Mouse (Mus musculus) granulocyte monocyte progenitor cell, adult 5-6 weeks (primary cell): ENCODE results near the gene Sec22b. TPM values are rescaled to one million over a fixed set of nuclear protein-coding genes. Genes with fewer than 3 reads are reported as not detected.
A peak's percentile ranks its signal among the peaks of the same experiment; 100 is the strongest.

Experiments used
- ATAC-seq: replicated peaks from 2 replicates; pipeline ENCODE4 v1.8.0; 2016; ENCODE audit warnings: mild to moderate bottlenecking, moderate TSS enrichment, inconsistent platforms; ENCODE audit not compliant: poor library complexity, severe bottlenecking
- total RNA-seq, 2 experiments: library from RNA; stranded (forward) in 1 of 2; stranded (reverse) in 1 of 2; fragments of 200-712, 200-1000 nt in 1 of 2; fragments of >200 nt in 1 of 2; fragmentation: Nextera tagmentation in 1 of 2; gene quantifications; 2 replicates each; pipeline ENCODE4 v1.2.3; 2014 to 2017

The Sec22b gene
- total RNA-seq, 2 experiments from 2014 or later, result 71.1 to 83.2 TPM

DNA sequence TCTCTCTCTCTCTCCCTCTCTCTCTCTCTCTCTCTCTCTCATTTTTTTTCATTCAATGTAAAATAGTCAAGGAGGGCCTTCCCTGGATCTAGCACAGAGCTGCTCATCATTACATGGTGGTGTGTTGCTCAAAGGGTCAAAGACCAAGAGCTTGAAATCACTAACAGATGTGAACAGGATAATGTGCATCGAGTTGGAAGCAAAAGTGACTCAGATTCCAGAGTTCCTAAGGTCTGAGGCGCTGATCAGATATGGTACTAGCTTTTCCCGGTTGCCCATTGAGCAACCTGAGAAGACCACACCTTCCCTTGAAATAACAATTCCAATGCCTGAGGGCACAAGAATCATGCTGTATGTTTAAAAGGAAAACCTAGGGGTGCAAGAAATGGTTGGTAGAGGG is 2.6 kb upstream of the Sec22b start:
- ATAC-seq, result no peak

DNA sequence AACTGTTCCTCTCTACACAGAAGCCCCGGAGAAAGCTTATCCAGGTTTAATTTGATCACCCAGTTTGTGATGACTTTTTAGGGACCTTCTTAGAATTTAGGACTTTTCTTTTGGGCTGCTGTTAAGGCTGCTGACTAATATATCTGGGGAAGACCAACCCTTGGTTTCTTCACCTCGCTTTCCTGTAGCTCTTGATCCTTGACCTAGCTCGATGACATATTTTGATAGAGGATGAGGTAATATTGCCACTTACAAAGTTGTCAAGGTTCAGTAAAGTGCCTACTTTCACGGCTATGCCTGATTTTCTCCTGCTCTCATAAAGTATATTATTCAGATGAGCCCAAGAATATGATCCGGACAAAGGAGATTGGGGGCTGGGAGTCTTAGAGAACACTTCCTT is 596 bp downstream of the Sec22b start:
- peak; percentile 27; the same call in 1 of the 2 replicates for ATAC-seq

DNA sequence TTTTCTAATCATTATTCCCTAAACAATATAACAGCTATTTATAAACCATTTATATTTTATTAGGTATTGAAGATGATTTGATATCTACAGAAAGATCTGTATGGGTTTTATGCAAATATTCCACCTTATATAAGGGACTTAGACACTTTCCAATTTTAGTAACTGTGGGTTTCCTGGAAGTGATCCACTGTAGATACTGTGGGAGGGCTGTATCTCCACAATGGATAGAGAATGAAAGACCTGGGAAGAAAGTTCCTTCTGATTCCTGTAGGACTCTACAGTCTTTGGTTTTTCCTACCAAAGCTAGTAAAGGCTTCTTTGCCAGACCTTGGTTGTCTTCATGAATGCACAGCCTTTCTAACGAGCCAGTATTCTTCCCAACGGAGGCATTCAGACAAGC is 8.7 kb downstream of the Sec22b start:
- no peak for ATAC-seq

DNA sequence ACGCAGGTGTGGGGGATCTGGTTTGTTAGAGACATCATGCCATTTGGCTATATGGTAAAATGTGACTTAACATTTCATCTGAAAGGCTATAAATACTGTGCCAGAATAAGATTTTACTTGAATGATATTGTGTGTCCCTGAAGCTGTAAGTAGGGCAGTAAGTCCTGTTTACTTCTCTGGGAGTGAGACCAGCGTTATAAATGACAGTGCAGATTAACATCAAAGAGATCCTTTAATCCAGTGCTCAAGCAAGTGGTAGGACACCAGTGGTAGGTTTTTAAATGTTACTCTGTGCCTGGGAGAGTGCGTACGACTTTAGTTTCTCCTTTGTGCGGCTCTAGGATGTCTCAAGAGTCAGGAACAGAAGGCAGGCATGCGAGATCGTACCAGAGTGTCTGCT is 10.1 kb downstream of the Sec22b start:
- ATAC-seq, result no peak

DNA sequence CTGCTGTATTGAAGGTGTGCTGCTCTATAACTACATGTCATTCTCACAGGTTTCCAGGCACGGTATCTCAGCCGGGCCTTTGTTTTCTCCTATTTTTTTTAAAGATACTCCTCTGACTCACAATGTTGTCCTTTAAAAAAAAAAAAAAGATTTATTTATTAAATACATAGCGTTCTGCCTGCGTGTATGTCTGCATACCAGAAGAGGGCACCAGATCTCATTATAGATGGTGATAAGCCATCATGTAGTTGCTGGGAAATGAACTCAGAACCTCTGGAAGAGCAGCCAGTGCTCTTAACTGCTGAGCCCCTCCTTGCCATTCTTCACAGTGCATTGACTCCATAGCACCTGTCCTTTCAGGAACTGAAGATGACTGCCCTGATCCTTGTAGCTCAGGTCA is 14.1 kb downstream of the Sec22b start:
- no peak; the same call in 1 of the 2 replicates for ATAC-seq

DNA sequence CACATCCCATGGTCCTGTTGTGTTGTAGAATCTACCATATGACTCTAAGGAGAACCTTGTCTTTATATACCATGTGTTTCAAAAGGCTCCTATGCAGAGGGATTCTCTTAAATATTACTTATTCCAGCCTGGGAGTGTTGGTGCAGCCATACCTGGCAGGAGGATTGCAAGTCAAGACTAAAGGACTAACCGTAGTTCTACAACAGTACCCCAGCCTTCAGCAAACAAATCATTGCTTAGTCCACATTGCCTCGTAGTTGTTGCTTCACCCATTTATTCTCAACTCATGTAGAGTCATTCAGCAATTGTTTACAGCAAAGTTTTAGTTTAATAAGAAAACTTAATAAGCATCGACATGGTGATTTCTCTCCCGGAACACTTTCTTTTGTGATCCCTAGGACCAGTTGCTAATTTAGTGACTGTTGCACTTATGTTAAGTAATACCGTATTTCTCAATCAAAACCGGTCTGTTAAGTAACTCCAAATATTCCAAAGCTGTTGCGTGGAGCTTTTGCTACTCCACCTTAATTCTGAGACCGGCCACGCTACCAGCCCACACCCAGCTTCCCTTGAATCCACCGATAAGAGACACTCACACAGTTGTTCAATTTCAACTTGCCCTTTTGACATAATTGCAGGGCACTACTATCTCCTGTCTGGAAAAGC is 18.0 kb downstream of the Sec22b start:
- ATAC-seq, result peak; percentile 80

DNA sequence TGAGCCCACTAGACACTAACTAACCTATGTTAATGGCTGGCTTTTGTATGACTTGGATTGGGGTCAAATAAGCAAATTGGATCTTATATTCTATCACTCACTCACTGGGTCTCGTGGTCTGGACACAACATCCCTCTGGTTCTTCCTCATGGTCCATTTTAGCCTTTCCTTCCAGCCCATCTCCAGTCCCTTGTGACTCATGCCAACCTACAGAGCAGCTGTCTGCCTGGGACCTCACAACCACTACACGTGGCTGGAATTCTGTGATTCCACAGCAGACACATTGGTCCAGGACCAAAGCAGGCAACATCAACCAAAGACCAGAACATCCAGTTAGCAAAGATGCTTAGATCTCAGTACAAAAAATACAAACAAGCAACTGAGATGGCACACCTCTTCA is 24.3 kb downstream of the Sec22b start:
- no peak for ATAC-seq

DNA sequence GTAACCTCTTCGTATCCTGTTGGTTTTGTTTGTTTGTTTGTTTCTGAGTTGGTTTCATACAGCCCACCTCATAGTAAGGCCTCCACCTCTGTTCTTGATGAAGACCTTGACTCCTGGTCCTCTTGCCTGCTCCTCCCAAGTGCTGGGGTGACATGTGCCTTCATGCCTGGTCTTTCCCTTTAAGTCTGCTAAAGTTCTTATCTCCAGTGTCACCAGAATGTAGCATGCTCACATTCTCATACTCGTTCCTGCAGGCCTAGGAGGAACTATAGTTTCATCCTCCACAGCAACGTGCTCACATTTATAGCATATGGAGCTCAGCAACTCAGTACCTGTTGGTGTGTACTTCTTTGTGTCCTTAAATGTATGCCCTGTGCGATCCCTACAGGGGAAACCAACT is 26.3 kb downstream of the Sec22b start:
- ATAC-seq, result no peak

DNA sequence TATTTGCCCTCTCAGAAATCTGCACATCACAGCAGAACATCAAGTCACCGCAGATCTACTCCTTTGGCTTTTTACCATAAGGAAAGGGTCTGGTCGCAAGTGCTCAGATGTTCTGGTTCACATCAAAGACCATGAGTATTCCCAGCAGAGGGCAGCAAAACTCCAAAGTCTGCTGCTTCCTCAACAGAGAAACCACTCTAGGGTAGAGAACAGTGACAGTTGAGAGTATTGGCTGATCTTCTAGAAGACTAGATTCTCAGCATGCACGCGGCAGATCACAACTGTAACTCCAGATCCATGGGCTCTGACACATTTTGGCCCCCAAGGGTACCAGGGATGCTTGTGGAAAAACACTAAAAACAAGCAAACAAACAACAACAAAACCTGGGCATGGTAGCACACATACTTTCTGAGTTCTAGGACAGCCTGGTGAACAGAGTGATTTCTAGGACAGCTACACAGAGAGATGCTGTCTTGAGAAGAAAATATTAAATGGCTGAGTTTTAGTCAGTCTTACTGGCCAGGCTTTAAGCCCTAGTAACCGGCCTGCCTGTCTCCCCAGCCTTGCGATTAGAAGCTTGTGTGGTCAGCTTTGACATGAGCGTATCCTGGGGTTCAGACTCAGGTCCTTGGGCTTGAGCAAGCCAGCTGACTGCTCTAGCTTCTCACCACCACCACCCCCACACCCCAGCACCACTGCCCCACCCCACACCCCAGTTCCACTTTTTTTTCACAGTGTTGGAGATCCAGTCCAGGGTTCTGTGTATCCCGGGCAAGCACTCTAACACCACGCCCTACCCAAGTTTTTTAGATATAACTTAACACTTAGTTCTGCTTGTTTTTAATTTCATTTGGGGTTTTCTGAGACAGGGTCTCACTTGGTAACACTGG is 28.2 kb downstream of the Sec22b start:
- peak; percentile 32 for ATAC-seq

DNA sequence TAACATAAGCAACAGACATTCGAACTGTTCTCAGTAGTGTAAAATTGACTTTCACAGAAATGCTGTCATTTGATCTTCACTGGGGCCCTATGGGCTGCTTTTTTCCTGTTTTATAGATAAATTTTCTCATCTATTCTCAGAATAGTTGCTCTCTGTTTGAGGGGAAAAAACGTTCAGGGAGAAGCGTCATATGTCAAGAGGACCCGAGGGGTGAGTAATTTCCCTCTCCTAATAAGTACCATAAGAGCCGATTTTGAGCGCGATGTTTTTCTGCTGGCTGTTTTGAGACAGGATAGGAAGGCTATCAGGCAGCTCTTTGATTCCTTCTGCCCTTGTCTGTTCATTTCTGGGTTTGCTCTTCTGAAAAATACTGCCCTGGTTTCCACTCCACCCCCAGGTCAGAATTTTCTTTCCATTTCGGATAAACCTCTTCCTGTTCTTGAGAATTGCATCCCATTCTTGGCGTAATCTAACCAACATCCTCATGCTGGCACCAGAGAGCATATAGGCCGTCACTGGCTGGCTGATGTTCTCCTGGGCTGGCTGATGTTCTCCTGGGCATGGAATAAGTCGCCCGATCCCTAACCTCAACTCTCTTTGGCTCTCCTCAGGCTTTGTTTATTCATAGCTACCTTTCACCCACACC is 29.3 kb downstream of the Sec22b start:
- peak; percentile 24 for ATAC-seq

DNA sequence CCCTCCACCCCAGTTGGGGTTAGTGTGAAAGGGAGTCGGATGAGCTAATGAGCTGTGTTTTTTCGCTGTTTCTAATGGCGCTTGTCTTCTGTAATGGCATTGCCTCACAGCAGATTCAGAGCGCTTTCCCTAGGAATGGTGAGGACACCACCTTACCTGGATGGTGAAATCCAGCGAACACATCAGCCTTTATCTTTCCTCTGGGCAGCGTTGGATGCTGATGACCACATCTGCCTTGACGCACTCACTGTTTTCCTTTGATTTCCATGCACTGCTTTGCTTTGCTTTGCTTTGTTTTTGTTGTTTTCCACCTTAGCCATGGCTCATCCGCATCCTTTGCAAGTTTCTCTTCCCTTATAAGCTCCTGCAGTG is 29.8 kb downstream of the Sec22b start:
- ATAC-seq, result no peak

DNA sequence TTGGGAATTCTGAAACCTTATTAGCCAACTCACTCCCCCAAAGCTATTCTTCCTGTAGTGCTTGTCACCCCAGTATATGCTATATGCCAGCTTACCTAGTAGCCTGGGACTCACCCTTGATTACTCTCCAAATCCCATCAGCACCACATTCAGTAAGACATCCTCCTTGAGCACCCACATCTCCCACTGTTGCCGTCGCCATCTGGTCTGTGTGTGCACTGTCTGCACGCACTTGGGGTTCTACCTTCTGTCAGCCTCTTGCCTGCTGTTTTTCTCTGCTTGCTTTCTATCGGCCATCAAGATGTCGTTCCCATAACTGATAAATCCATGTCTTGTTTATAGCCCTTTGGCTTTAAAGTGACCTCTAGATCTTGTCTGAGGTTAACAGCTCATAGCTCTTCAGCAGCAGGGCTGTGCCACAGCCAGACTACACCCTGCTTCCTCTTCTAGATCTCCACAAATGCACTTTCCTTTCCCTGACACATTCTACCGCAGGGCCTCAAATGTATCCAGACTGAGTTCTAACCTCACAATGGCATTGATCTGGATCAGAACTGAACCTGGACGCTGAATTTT is 30.4 kb downstream of the Sec22b start:
- ATAC-seq, result peak; percentile 30

DNA sequence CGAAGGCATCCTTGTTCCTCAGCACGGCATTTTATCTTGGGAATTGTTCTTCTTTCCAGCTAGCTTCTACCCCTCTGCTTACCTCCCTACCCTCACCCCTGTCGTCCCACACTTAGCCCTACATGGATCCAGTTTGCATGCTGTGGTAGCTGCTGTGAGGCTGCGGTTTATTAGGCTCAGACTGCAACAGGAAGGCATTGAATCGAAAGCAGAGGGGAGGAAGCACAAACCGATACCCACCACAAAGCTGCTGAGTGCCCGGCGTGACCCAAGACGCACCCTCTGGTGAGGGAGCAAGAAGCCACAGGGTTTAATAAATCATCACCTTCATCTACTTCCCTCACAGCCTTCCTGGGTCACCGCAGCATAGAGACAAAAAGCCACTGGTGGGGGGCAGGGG is 31.1 kb downstream of the Sec22b start:
- peak; percentile 70 for ATAC-seq

DNA sequence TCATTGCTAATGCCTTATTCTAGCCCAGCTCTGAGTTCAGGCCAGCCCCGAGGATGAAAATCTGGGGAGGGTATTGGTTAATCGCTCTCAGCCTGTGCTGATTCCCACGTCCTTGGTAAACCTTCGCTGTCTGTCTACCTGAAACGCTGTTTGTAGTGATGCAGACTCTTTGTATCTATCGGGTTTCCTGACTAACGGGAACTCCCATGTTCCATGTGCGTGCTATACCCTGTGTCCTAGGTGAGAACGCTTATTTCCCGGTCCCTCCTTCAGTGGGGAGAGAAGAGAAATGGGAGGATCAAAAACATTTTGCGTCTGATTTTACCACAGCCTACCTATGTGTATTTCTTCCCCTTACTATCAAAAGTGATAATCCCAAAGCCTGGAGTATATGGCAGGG is 31.8 kb downstream of the Sec22b start:
- ATAC-seq, result no peak

DNA sequence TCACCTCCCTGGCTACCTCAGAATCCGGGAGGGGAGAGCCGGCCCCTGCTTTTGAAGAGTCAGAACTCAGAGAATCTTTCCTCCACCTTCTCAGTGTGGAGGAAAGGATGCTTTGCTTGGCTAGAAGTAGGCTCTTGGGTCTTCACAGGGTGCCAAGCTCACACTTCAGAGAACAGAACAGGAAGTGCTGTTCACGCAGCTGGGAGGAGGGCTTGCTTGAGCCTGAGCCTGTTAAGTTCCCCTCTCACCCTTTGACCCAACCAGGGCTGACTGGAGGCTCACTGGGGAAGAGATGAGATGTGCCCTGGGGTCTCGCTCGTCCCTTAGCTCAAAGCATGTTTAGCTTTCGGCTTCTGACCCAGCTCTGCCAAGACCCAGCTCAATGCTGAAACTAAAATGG is 32.3 kb downstream of the Sec22b start:
- ATAC-seq, result peak; percentile 40

DNA sequence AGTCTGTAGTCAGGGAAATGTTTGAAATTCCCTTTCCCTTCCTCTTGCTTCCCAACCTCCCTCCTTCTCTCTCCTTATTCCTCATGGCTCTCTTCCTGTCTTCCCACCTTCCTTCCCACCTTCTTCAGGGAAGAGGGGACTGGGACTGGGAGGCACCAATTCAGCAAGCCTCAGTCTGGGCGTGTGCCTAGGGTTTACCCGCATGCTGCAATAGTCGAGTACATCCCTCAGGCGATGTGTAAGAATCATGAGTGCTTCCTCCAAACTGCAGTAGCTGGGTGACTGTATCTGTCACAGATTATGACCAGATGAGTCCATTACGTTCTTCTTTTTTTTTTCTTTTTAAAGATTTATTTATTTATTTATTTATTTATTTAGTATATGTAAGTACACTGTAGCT is 32.8 kb downstream of the Sec22b start:
- peak; percentile 33 for ATAC-seq

DNA sequence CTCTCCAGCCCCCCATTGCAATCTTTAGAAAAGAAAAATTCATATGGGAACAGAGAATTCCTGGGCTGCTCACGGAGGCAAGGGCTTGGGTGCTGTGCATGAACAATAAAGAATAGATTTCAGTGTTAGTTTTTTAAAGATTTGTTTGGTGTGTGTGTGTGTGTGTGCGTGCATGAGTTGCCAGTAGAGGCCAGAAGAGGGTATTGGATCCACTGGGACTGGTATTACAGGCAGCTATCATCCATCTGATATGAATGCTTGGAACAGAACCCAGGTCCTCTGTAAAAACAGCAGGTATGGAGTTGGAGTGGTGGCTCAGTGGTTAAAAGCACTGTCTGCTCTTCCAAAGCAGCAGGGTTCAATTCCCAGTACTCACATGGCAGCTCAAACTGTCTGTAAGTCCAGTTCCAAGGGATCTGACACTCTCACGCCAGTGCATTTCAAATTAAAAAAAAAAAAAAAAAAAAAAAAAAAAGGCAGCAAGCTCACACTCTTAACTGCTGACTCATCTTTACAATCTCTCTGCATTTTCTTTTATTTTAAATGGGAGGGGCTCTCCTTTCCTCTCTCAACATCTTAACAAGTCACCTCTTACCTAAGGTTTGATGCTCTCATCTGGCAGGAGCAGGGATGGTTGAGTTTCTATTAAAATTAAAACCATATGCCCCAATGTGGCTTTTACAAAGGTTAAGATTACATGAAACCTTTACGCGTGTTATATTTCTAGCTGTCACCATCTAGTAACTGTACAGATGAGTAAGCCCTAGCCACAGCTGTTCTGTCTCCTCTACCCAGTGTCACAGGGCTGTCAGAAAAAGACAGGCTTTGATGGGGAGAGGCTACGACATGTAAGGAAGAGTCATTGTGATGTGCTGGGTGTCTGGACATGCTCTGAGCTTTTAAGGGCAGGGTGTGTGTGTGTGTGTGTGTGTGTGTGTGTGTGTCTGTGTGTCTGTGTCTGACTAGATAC is 33.6 kb downstream of the Sec22b start:
- ATAC-seq, result no peak

DNA sequence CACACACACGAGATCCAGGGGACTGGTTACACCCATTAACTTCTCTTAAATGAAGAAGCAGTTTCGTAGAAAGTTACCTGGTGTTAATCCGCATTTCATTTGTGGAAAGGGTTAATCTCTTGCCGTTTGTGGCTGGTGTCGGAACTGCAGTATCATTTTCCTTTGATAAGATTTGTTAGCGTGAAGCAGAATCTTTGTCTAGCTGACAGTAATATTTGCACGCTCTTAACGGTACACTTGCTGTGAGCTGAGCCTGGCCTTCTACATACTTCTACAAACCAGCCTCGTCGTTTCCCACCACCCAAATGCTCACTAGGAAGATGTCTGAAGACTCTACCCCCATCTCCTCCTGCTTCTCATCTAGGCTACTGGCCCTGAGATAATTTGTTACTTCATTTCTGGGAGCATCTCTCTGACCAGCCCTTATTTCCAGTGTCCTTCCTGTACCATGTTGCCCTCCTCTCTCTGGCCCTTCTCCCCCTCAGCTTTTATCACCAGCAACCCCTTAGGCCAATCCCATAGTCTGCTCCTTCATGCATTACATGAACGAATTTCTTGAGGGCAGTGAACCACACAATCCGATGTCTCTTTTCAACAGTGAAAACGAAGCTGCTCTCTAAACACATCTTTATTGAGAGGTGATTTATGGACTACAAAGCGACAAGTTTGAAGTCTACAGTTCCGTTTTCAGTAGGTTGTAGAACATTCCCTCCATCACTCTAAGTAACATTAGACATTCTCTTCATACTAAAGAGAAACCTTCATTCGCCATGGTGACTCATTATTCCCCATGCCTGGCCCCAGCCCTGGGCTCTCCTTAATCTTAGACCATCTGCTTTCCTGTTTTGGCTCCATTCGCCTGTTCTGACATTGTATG is 36.3 kb downstream of the Sec22b start:
- ATAC-seq, result no peak

DNA sequence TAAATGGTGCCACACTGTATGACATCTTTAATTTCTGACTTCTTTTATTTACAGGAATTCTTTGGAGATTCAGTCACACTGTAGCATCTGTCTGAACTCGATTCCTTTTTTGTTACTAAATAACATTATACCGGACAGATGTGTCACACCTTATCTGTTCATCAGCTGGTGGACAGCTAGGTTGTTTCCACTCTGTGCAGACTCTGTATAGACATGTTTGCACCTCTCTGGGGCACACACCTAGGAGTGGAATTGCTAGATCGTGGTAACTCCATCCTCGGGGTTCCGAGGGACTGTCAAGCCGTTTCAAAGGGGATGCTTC is 36.9 kb downstream of the Sec22b start:
- ATAC-seq, result no peak
